Mouse (Mus musculus) E14TG2a.4 (cell line): ENCODE measurements around the gene Ftl1-ps1.
A peak's percentile ranks its signal among the peaks of the same experiment; 100 is the strongest.

Experiments used
- H3K27me3 ChIP-seq: 2 replicates; pipeline ENCODE4 v1.6.1; 2014; ENCODE audit warnings: low read length, control low read depth; ENCODE audit not compliant: insufficient read depth
- H3K36me3 ChIP-seq: 2 replicates; pipeline ENCODE4 v1.6.1; 2014; ENCODE audit warnings: low read length, control low read depth; ENCODE audit not compliant: insufficient read depth
- H3K4me1 ChIP-seq: replicated peaks from 2 replicates; pipeline ENCODE4 v1.6.1; 2014; ENCODE audit warnings: low read depth, low read length, control low read depth
- H3K4me3 ChIP-seq: replicated peaks from 2 replicates; pipeline ENCODE4 v1.5.1; 2014; ENCODE audit warnings: mild to moderate bottlenecking, low read length
- H3K9me3 ChIP-seq: 2 replicates; pipeline ENCODE4 v1.6.1; 2014; ENCODE audit warnings: low read length, control low read depth
- CTCF ChIP-seq: conservative IDR thresholded peaks from 2 replicates; pipeline ENCODE4 v1.5.1; 2014; ENCODE audit warnings: low read length
- NANOG ChIP-seq: IDR thresholded peaks from 2 replicates; pipeline ENCODE4 v1.6.1; 2014; ENCODE audit warnings: borderline replicate concordance, low read length, mixed read lengths
- POU5F1 ChIP-seq: IDR thresholded peaks from 2 replicates; pipeline ENCODE4 v1.6.1; 2014; ENCODE audit warnings: low read length, borderline replicate concordance

The Ftl1-ps1 gene

DNA sequence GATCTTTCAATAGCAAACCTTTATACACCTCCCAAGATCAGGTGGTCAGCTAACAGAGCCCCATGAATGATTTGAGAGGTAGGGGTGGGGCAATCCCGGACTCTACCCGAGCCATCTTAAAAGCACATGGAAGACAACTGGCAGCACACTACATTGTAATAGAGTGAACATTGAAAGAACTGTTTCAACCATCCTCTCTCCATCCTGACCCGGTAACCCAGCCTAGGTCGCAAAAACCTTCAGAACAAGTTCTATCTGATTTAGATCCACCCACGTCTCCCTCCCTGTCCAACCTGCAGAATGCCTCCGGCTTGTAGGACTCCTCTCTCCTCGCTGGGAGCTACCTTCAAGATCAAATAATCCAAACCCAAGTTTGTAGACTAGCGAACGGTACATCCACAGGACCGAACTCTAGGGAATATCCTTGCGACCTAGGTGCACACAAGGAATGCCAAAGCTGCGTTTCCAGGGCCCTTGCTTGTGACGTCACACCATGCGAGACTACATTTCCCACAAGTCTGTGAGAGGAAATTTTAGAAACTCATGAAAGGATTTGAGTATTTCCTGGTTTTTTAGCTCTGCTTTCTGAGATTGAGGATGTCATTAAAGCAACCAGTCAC is 9.0 kb upstream of the Ftl1-ps1 start, which contains the start of gene Zfp72:
Gene Zfp72, minus strand, starts transcription at position 466 of the 620 bp plus-strand sequence.
- H3K4me3 ChIP-seq, result peak within 1 kb of the TSS; percentile 87
- TF ChIP-seq CTCF (no peak), NANOG (no peak), POU5F1 (no peak)
- peaks cover 9% of the 10 kb centered on the region for H3K4me1 ChIP-seq

DNA sequence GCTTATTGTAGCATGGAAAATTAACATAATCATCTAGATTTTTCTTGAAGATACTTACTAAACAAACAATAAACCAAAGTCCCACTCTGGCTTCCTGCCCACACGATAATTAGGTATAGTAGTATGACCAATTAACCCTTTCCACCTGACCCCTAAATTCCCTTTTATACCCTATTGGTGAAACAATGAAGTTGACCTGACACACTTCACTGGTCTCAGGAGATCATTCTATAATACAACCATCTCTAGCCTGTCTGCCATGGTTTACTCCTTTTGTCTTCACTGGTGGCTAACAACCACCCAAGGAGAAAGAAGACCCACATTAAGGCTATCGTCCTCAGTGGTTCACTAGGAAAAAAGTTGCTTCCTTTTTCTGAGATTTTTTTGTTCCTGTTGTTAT is 8.3 kb upstream of the Ftl1-ps1 start:
- Histone ChIP-seq H3K36me3 (no peaks in the 10 kb centered on the region), H3K4me1 (peaks cover 9% of the 10 kb centered on the region), H3K4me3 (no peak overlapping the region), H3K9me3 (no peaks in the 10 kb centered on the region), H3K27me3 (peaks cover 9% of the 10 kb centered on the region; the same call in 1 of the 2 replicates)
- TF ChIP-seq POU5F1, result no peak
- TF ChIP-seq CTCF, result no peak
- TF ChIP-seq NANOG, result no peak

More for the DNA sequence above, 9.0 kb upstream of the Ftl1-ps1 start, which contains the start of gene Zfp72:
- H3K27me3 ChIP-seq, result peaks cover 9% of the 10 kb centered on the region; the same call in 1 of the 2 replicates
- no peaks in the 10 kb centered on the region for H3K36me3 ChIP-seq
- H3K9me3 ChIP-seq, result no peaks in the 10 kb centered on the region

DNA sequence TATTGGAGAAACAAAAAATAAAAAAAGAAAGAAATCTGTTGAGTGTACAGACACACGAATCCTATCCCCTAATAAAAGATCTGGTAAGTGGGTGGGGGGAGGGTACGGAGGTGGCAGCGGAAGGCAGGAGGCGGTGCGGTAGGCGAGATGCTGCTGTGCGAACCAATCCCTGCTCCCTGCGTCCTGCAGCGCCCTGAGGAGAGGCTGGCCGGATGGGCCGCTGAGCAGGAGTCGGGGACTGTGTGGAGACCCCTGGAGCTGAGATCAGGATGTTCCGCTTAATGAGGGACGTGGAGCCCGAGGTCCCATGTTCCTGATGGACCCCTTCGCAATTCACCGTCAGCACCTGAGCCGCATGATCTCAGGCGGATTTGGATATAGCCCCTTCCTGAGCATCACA is 40.4 kb downstream of the Ftl1-ps1 start:
- no peaks in the 10 kb centered on the region for H3K27me3 ChIP-seq
- peaks cover 13% of the 10 kb centered on the region for H3K4me1 ChIP-seq
- H3K4me3 ChIP-seq, result peak overlapping the region; percentile 83
- H3K36me3 ChIP-seq, result no peaks in the 10 kb centered on the region
- TF ChIP-seq POU5F1, result no peak
- no peak for TF ChIP-seq NANOG
- no peak for TF ChIP-seq CTCF
- H3K9me3 ChIP-seq, result 0 out of 2 replicates have a peak, but pooled peaks cover 2% of the 10 kb centered on the region
